Mouse (Mus musculus): ENCODE measurements around the gene Sbk1. TPM values are rescaled to one million over a fixed set of nuclear protein-coding genes. Genes with fewer than 3 reads are reported as not detected.

Sbk1 gene
- polyA plus RNA-seq, 1 experiment from 2014 or later, result 12.1 TPM

- Histone ChIP-seq H3K4me1 (ENCODE audit: control insufficient read depth, insufficient read depth, low read length) (peaks cover 6% of the 10 kb centered on the region), H3K4me2 (ENCODE audit: low read depth, low read length) (no peak overlapping the region), H3K9me3 (replicated peaks; ENCODE audit: control insufficient read depth, low read length) (no peaks in the 10 kb centered on the region), H3K27ac (ENCODE audit: low read length) (no peak overlapping the region), H3K36me3 (ENCODE audit: control insufficient read depth, insufficient read depth) (no peaks in the 10 kb centered on the region), H3K9ac (ENCODE audit: low read length) (no peak overlapping the region), H3K4me3 (ENCODE audit: low read length) (no peak overlapping the region), H3K27me3 (ENCODE audit: control insufficient read depth, insufficient read depth, low read length) (no peaks in the 10 kb centered on the region)
- ATAC-seq (replicated peaks; ENCODE audit: extremely low read depth, insufficient read depth, low FRiP score), result 0 out of 2 replicates have a peak, but pooled peaks have one; percentile 55
- 9% methylated on average over 18 of the region's 18 CpGs for WGBS
Measured at GRCm38 (mm10) chr7:126260280-126261210, 11.9 kb upstream of the Sbk1 start.

GRCm38 (mm10) chr7:126261823-126262222 is 10.6 kb upstream of the Sbk1 start:
- Histone ChIP-seq H3K9me3 (replicated peaks; ENCODE audit: control insufficient read depth, low read length) (no peaks in the 10 kb centered on the region), H3K27me3 (ENCODE audit: control insufficient read depth, insufficient read depth, low read length) (no peaks in the 10 kb centered on the region), H3K4me2 (ENCODE audit: low read depth, low read length) (no peak overlapping the region), H3K36me3 (ENCODE audit: control insufficient read depth, insufficient read depth) (no peaks in the 10 kb centered on the region), H3K9ac (ENCODE audit: low read length) (no peak overlapping the region; the same call in 1 of the 2 replicates), H3K4me3 (ENCODE audit: low read length) (no peak overlapping the region), H3K27ac (ENCODE audit: low read length) (no peak overlapping the region), H3K4me1 (ENCODE audit: control insufficient read depth, insufficient read depth, low read length) (peaks cover 18% of the 10 kb centered on the region)
- WGBS, result 28% methylated on average over 4 of the region's 4 CpGs
- no peak for ATAC-seq (replicated peaks; ENCODE audit: extremely low read depth, insufficient read depth, low FRiP score)

- Histone ChIP-seq H3K9me3 (replicated peaks; ENCODE audit: control insufficient read depth, low read length) (no peaks in the 10 kb centered on the region), H3K9ac (ENCODE audit: low read length) (no peak overlapping the region), H3K4me3 (ENCODE audit: low read length) (no peak overlapping the region), H3K36me3 (ENCODE audit: control insufficient read depth, insufficient read depth) (no peaks in the 10 kb centered on the region), H3K27me3 (ENCODE audit: control insufficient read depth, insufficient read depth, low read length) (no peaks in the 10 kb centered on the region), H3K27ac (ENCODE audit: low read length) (no peak overlapping the region), H3K4me2 (ENCODE audit: low read depth, low read length) (no peak overlapping the region), H3K4me1 (ENCODE audit: control insufficient read depth, insufficient read depth, low read length) (peaks cover 19% of the 10 kb centered on the region)
- WGBS, result 43% methylated on average over 7 of the region's 7 CpGs
- ATAC-seq (replicated peaks; ENCODE audit: extremely low read depth, insufficient read depth, low FRiP score), result no peak
Measured at GRCm38 (mm10) chr7:126263964-126264363, 8.5 kb upstream of the Sbk1 start.

GRCm38 (mm10) chr7:126265949-126266348 is 6.5 kb upstream of the Sbk1 start:
- H3K4me3 ChIP-seq (ENCODE audit: low read length), result no peak overlapping the region
- H3K4me2 ChIP-seq (ENCODE audit: low read depth, low read length), result no peak overlapping the region
- H3K27ac ChIP-seq (ENCODE audit: low read length), result no peak overlapping the region
- ATAC-seq (replicated peaks; ENCODE audit: extremely low read depth, insufficient read depth, low FRiP score), result peak; percentile 67
- H3K4me1 ChIP-seq (ENCODE audit: control insufficient read depth, insufficient read depth, low read length), result peaks cover 19% of the 10 kb centered on the region
- WGBS, result 28% methylated on average over 9 of the region's 9 CpGs
- no peaks in the 10 kb centered on the region for H3K9me3 ChIP-seq (replicated peaks; ENCODE audit: control insufficient read depth, low read length)
- H3K9ac ChIP-seq (ENCODE audit: low read length), result no peak overlapping the region
- no peaks in the 10 kb centered on the region for H3K27me3 ChIP-seq (ENCODE audit: control insufficient read depth, insufficient read depth, low read length)
- no peaks in the 10 kb centered on the region for H3K36me3 ChIP-seq (ENCODE audit: control insufficient read depth, insufficient read depth)

GRCm38 (mm10) chr7:126266372-126266870 is 6.0 kb upstream of the Sbk1 start:
- 0 out of 2 replicates have a peak, but pooled peaks have one; percentile 7 for ATAC-seq (replicated peaks; ENCODE audit: extremely low read depth, insufficient read depth, low FRiP score)
- H3K4me2 ChIP-seq (ENCODE audit: low read depth, low read length), result no peak overlapping the region
- 63% methylated on average over 4 of the region's 4 CpGs for WGBS
- peaks cover 21% of the 10 kb centered on the region for H3K4me1 ChIP-seq (ENCODE audit: control insufficient read depth, insufficient read depth, low read length)
- no peaks in the 10 kb centered on the region for H3K9me3 ChIP-seq (replicated peaks; ENCODE audit: control insufficient read depth, low read length)
- H3K27me3 ChIP-seq (ENCODE audit: control insufficient read depth, insufficient read depth, low read length), result no peaks in the 10 kb centered on the region
- H3K9ac ChIP-seq (ENCODE audit: low read length), result no peak overlapping the region
- H3K27ac ChIP-seq (ENCODE audit: low read length), result no peak overlapping the region
- no peak overlapping the region for H3K4me3 ChIP-seq (ENCODE audit: low read length)
- H3K36me3 ChIP-seq (ENCODE audit: control insufficient read depth, insufficient read depth), result no peaks in the 10 kb centered on the region

- peaks cover 18% of the 10 kb centered on the region for H3K4me1 ChIP-seq (ENCODE audit: control insufficient read depth, insufficient read depth, low read length)
- H3K36me3 ChIP-seq (ENCODE audit: control insufficient read depth, insufficient read depth), result no peaks in the 10 kb centered on the region
- no peak overlapping the region for H3K27ac ChIP-seq (ENCODE audit: low read length)
- H3K27me3 ChIP-seq (ENCODE audit: control insufficient read depth, insufficient read depth, low read length), result no peaks in the 10 kb centered on the region
- no peaks in the 10 kb centered on the region for H3K9me3 ChIP-seq (replicated peaks; ENCODE audit: control insufficient read depth, low read length)
- 59% methylated on average over 8 of the region's 8 CpGs for WGBS
- no peak overlapping the region for H3K4me3 ChIP-seq (ENCODE audit: low read length)
- no peak overlapping the region for H3K9ac ChIP-seq (ENCODE audit: low read length)
- H3K4me2 ChIP-seq (ENCODE audit: low read depth, low read length), result no peak overlapping the region
- no peak for ATAC-seq (replicated peaks; ENCODE audit: extremely low read depth, insufficient read depth, low FRiP score)
Measured at GRCm38 (mm10) chr7:126267606-126268005, 4.8 kb upstream of the Sbk1 start.

GRCm38 (mm10) chr7:126272770-126273311 is 422 bp downstream of the Sbk1 start:
- peak overlapping the region; percentile 87 for H3K9ac ChIP-seq (ENCODE audit: low read length)
- peak overlapping the region; percentile 79 for H3K27ac ChIP-seq (ENCODE audit: low read length)
- peaks cover 24% of the 10 kb centered on the region for H3K4me1 ChIP-seq (ENCODE audit: control insufficient read depth, insufficient read depth, low read length)
- H3K4me2 ChIP-seq (ENCODE audit: low read depth, low read length), result peak overlapping the region; percentile 100
- H3K4me3 ChIP-seq (ENCODE audit: low read length), result peak overlapping the region; percentile 80
- no peaks in the 10 kb centered on the region for H3K36me3 ChIP-seq (ENCODE audit: control insufficient read depth, insufficient read depth)
- H3K27me3 ChIP-seq (ENCODE audit: control insufficient read depth, insufficient read depth, low read length), result no peaks in the 10 kb centered on the region
- 1% methylated on average over 36 of the region's 38 CpGs for WGBS
- ATAC-seq (replicated peaks; ENCODE audit: extremely low read depth, insufficient read depth, low FRiP score), result peak; percentile 8; the same call in 1 of the 2 replicates
- no peaks in the 10 kb centered on the region for H3K9me3 ChIP-seq (replicated peaks; ENCODE audit: control insufficient read depth, low read length)

GRCm38 (mm10) chr7:126273351-126274042 is 1.1 kb downstream of the Sbk1 start:
- peaks cover 24% of the 10 kb centered on the region for H3K4me1 ChIP-seq (ENCODE audit: control insufficient read depth, insufficient read depth, low read length)
- peak overlapping the region; percentile 87 for H3K9ac ChIP-seq (ENCODE audit: low read length)
- H3K36me3 ChIP-seq (ENCODE audit: control insufficient read depth, insufficient read depth), result no peaks in the 10 kb centered on the region
- H3K4me3 ChIP-seq (ENCODE audit: low read length), result peak overlapping the region; percentile 80
- no peaks in the 10 kb centered on the region for H3K27me3 ChIP-seq (ENCODE audit: control insufficient read depth, insufficient read depth, low read length)
- ATAC-seq (replicated peaks; ENCODE audit: extremely low read depth, insufficient read depth, low FRiP score), result no peak
- H3K27ac ChIP-seq (ENCODE audit: low read length), result no peak overlapping the region
- WGBS, result 21% methylated on average over 11 of the region's 11 CpGs
- H3K4me2 ChIP-seq (ENCODE audit: low read depth, low read length), result peak overlapping the region; percentile 100
- H3K9me3 ChIP-seq (replicated peaks; ENCODE audit: control insufficient read depth, low read length), result no peaks in the 10 kb centered on the region

Measured in heart, embryonic 16.5 days (tissue).